Mouse (Mus musculus) megakaryocyte, embryonic 14.5 days (primary cell): ENCODE results near the gene Pmvk.

Experiments
- FLI1 ChIP-seq: IDR thresholded peaks from 2 replicates; pipeline ENCODE4 v1.6.1; 2012; ENCODE audit warnings: low read length, inconsistent platforms, mixed read lengths
- GATA1 ChIP-seq: IDR thresholded peaks from 3 replicates; pipeline ENCODE4 v1.6.1; 2012; ENCODE audit warnings: mixed read lengths, low read length, inconsistent platforms, borderline replicate concordance

DNA sequence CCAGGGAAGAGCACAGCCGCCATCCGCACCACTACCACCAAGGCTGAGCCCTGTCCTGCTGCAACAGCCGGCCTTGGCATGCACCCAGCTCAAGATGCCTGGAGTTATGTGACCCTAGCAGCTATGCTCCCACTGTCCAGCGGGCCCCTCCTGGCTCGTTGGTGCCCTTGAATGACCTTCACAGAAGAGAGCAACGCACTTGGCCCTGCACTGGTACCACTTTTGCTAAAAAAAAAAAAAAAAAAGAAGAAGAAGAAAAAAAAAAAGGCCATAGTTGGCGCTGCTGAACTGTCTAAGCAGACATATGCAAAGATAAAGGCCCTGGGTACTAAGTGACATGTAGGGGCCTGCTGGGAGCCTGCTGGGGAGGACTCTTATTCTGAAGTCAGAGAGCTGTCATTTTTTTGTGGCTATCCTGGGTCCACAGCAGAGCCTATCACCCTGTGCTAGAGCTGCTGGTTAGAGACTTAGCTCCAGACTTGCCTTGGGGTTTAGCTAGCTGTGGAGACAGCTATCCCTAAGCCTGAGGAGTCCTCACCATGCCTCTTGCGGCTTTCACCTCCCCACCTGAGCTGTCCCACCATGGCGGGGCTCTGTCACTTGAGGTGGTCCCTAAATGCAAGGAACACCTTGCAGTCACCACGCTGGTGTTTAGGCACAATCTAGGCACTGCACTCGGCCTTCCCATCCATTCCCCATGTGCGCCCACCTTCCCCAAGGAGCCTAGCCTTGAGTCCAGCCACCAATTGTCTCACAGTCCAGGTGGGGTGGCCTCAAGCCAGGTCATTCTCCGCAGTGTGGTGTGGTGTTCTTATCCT is 5.4 kb upstream of the Pmvk start:
- TF ChIP-seq GATA1 (no peak), FLI1 (no peak)
